Mouse (Mus musculus) cerebellum, adult 2 months (tissue): ENCODE results near the gene Fus.

Source experiments
- CTCF ChIP-seq: fragments of 200-500 bp; IDR thresholded peaks from 2 replicates; pipeline ENCODE4 v1.5.1; 2011; ENCODE audit warnings: low read depth, mild to moderate bottlenecking, control low read depth, low read length, moderate library complexity, borderline replicate concordance; ENCODE audit not compliant: insufficient read depth
- POLR2A ChIP-seq: fragments of 200-500 bp; IDR thresholded peaks from 2 replicates; pipeline ENCODE4 v1.6.1; 2011; ENCODE audit warnings: low read length, control low read depth, borderline replicate concordance; ENCODE audit not compliant: insufficient read depth

- TF ChIP-seq CTCF: no peak
- no peak for TF ChIP-seq POLR2A
These were observed 36.9 kb downstream of the Fus start for GRCm38 (mm10) chr7:128004150-128004486.
